Mouse (Mus musculus): ENCODE data around the gene Btc.
A peak's percentile ranks its signal among the peaks of the same experiment; 100 is the strongest.

Btc gene

GRCm38 (mm10) chr5:91320348-91320747 is 82.4 kb downstream of the Btc start:
- no peak for DNase-seq (ENCODE audit: low spot score in 2 of 2)

- no peak for DNase-seq (ENCODE audit: low spot score in 2 of 2)
These were observed 88.8 kb downstream of the Btc start for GRCm38 (mm10) chr5:91313971-91314370.

DNA sequence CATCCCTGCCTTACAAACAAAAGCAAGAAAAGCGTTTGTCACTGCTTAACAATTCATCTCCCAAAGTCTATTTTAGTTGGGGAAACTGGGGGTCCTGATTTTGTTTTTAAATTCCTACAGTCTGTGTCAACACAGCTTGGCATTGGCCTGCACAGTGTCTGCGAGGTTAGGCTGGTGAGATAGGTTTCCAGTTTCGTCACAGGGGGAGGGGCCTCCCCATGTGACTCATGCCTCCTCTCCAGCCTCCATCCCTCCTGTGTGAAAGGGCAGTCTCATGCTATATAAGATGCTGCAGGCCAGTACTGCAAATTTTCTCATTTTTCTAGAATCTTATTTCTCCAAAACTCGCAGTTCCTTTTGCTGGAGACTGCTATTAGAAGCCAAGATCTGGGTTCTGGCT is 91.0 kb downstream of the Btc start:
- no peak for DNase-seq (ENCODE audit: low spot score in 2 of 2)

DNA sequence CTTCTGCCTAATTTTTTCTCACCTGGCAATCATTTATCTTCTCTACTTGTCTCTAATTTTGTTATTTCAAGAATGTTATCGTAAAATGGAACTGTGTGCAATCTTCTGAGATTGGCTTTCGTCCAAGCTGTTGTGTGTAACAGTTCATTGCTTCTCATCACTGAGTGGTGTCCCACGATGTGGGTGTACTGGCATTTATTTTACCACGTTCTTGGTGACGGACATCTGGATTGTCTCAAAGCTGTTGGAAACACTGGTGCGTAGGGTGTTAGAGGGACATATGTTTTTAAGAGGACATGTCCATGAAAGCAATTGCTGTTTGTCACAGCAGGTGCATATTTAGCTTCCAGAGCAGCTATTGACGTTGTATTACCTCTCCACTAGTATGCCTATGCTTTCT is 94.2 kb downstream of the Btc start:
- DNase-seq (ENCODE audit: low spot score in 2 of 2), result peak in 1 of 2 experiments; percentile 19

DNA sequence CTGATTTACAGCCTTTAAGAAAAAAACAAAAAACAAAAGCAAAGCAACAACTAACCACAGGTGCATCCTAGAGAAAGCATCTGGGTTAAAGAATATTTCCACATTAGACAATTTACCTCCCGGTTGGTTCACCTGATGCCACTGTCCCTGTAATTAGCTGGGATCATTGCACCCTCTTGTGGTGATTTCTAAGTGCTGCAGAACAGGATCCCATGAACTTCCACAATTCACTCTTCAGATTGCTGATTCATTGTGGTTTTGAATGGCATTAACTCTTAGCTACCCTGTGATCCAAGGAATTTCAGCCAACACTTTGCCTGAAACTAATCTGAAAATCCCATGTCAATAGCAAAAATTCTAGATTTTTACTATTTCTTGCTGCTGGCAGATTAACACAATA is 94.9 kb downstream of the Btc start:
- peak; percentile 32 to 72 for DNase-seq (ENCODE audit: low spot score in 2 of 2)
